Mouse (Mus musculus) heart, embryonic 11.5 days (tissue): ENCODE results near the gene Tmem165. TPM values are rescaled to one million over a fixed set of nuclear protein-coding genes. Genes with fewer than 3 reads are reported as not detected.
A peak's percentile ranks its signal among the peaks of the same experiment; 100 is the strongest.

Experiments
- ATAC-seq: fragments of 200-750 bp; cut with Nextera tagmentation; replicated peaks from 2 replicates; pipeline ENCODE4 v1.8.0; 2017; ENCODE audit warnings: moderate library complexity; ENCODE audit not compliant: insufficient number of reproducible peaks, low FRiP score, low TSS enrichment
- H3K27ac ChIP-seq: fragments of 300-500 bp; sonication (generic); 2 replicates; pipeline ENCODE4 v1.5.1; 2014; ENCODE audit warnings: mild to moderate bottlenecking, low read depth, low read length
- H3K27me3 ChIP-seq: fragments of 300-500 bp; sonication (generic); 2 replicates; pipeline ENCODE4 v1.6.1; 2014; ENCODE audit warnings: mild to moderate bottlenecking, low read length, mixed read lengths; ENCODE audit not compliant: control insufficient read depth, insufficient read depth
- H3K36me3 ChIP-seq: fragments of 300-500 bp; sonication (generic); 2 replicates; pipeline ENCODE4 v1.6.1; 2014; ENCODE audit warnings: mild to moderate bottlenecking, low read length, moderate library complexity, mixed read lengths; ENCODE audit not compliant: control insufficient read depth, insufficient read depth
- H3K4me1 ChIP-seq: fragments of 300-500 bp; sonication (generic); 2 replicates; pipeline ENCODE4 v1.6.1; 2014; ENCODE audit warnings: low read length; ENCODE audit not compliant: control insufficient read depth, insufficient read depth
- H3K4me2 ChIP-seq: fragments of 300-500 bp; sonication (generic); 2 replicates; pipeline ENCODE4 v1.6.1; 2014; ENCODE audit warnings: mild to moderate bottlenecking, moderate library complexity
- H3K4me3 ChIP-seq: fragments of 300-500 bp; sonication (generic); 2 replicates; pipeline ENCODE4 v1.5.1; 2014; ENCODE audit warnings: low read depth, low read length
- H3K9ac ChIP-seq: fragments of 300-500 bp; sonication (generic); 2 replicates; pipeline ENCODE4 v1.6.1; 2014; ENCODE audit warnings: mild to moderate bottlenecking, low read depth, low read length, moderate library complexity
- H3K9me3 ChIP-seq: fragments of 300-500 bp; sonication (generic); replicated peaks from 2 replicates; pipeline ENCODE4 v1.6.1; 2016; ENCODE audit warnings: low read length; ENCODE audit not compliant: control insufficient read depth
- WGBS: fragments of 180-500 bp; shearing (Covaris S2); extraction: QIAGEN DNeasy Blood & Tissue Kit; methylation state at CpG from one replicate; pipeline ENCODE4 v1.1.7; 2014; ENCODE audit not compliant: insufficient replicate concordance; 5-methylcytosine and 5-hydroxymethylcytosine counted together
- polyA plus RNA-seq: library from polyadenylated mRNA; unstranded; fragments of >200 nt; fragmentation: Nextera tagmentation; extraction: Ambion mirVana; gene quantifications from 2 replicates; pipeline ENCODE4 v1.2.1, GENCODE M21; 2014

The Tmem165 gene
- 87.6 and 88.4 TPM in 2 replicates for polyA plus RNA-seq

- H3K4me1 ChIP-seq = peaks cover 30% of the 10 kb centered on the region
- H3K4me2 ChIP-seq = peak within 1 kb of the TSS; percentile 66
- WGBS = 1% methylated on average over 46 of the region's 62 CpGs
Observed at GRCm38 (mm10) chr5:76183750-76184261, at the start of gene Tmem165. Gene Tmem165, plus strand, starts transcription at chr5:76183880.

DNA sequence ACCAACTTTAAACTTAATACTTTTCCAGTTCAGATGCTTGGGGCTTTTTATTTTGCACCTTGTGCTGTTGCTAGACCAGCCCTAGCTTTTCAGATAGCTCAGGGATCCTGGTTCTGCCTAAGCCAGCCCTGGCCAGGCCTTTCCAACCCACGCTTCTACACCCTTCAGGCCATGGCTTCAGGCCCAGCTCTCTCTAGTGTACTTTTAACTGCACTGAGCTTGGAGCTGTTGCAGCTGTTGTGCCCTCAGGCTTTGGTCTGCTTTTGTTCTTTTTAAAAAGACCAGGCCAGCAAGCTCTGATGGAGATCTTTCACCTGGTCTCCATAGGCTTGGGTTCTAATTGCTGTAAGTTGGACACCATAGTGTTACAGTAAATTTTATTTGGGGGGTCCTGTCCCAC lies 48.0 kb upstream of the Tmem165 start:
- H3K4me2 ChIP-seq = no peak overlapping the region
- WGBS = 79% methylated on average over 1 of the region's 1 CpGs
- H3K27me3 ChIP-seq = no peaks in the 10 kb centered on the region
- no peak for ATAC-seq
- no peaks in the 10 kb centered on the region for H3K36me3 ChIP-seq
- H3K9ac ChIP-seq = no peak overlapping the region
- H3K9me3 ChIP-seq = no peaks in the 10 kb centered on the region
- peaks cover 17% of the 10 kb centered on the region for H3K4me1 ChIP-seq
- H3K4me3 ChIP-seq = no peak overlapping the region
- no peak overlapping the region for H3K27ac ChIP-seq

More at GRCm38 (mm10) chr5:76183750-76184261, at the start of gene Tmem165:
- peak; percentile 93 for ATAC-seq
- no peaks in the 10 kb centered on the region for H3K9me3 ChIP-seq
- H3K9ac ChIP-seq = peak within 1 kb of the TSS; percentile 96
- no peaks in the 10 kb centered on the region for H3K36me3 ChIP-seq
- H3K27me3 ChIP-seq = no peaks in the 10 kb centered on the region
- peak within 1 kb of the TSS; percentile 92 for H3K4me3 ChIP-seq
- H3K27ac ChIP-seq = peak within 1 kb of the TSS; percentile 96

DNA sequence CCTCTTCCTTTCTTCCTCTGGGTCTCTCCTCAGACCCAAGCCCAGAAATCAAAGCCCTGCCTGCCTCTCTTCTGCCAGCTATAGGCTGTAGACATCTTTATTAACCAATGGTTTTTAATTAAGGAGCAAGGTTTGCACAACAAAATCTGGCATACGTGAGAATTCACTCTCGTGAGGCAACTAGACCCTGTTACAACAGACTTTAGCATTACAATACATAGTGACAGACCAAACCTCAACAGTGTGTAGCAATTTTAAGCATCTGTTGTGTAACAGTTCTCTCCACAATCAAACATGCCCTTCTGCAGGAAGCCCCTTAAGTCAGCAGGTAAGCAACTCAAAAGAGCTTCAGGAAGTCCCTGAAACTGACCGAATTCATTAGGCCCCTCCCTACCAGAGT lies 47.4 kb upstream of the Tmem165 start:
- Histone ChIP-seq H3K4me3 (no peak overlapping the region), H3K36me3 (no peaks in the 10 kb centered on the region), H3K9me3 (no peaks in the 10 kb centered on the region), H3K9ac (no peak overlapping the region), H3K27me3 (no peaks in the 10 kb centered on the region), H3K4me1 (peaks cover 20% of the 10 kb centered on the region), H3K4me2 (no peak overlapping the region), H3K27ac (no peak overlapping the region)
- 88% methylated on average over 3 of the region's 3 CpGs for WGBS
- ATAC-seq = no peak

GRCm38 (mm10) chr5:76137586-76137985 lies 46.1 kb upstream of the Tmem165 start:
- ATAC-seq = no peak
- Histone ChIP-seq H3K27ac (no peak overlapping the region), H3K4me3 (no peak overlapping the region), H3K4me1 (peaks cover 22% of the 10 kb centered on the region), H3K36me3 (no peaks in the 10 kb centered on the region), H3K9ac (no peak overlapping the region), H3K27me3 (no peaks in the 10 kb centered on the region), H3K9me3 (no peaks in the 10 kb centered on the region), H3K4me2 (no peak overlapping the region)
- 96% methylated on average over 1 of the region's 1 CpGs for WGBS

DNA sequence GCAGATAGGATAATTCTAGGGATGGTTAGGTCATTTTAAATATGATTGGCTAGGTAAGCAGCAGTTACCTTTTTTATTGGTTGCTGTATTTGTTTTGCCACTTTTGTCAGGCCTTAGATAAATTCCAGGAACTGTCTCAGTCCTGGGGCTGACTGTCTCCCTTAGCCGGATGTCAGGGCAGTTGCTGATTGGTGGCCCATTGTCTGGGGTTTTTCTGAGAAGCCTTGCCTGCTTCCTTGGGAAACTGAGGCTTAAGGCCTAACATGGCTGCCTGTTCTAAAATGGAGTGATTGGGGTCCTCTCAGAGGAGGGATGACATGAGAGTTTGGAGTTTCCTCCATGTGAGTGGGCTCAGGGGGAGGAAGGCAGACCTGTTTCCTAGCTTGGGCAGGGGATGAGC lies 45.6 kb upstream of the Tmem165 start:
- H3K36me3 ChIP-seq = no peaks in the 10 kb centered on the region
- WGBS = 51% methylated on average over 1 of the region's 1 CpGs
- H3K9me3 ChIP-seq = no peaks in the 10 kb centered on the region
- no peak overlapping the region for H3K27ac ChIP-seq
- no peak overlapping the region for H3K9ac ChIP-seq
- no peak for ATAC-seq
- H3K4me2 ChIP-seq = no peak overlapping the region
- no peaks in the 10 kb centered on the region for H3K27me3 ChIP-seq
- H3K4me1 ChIP-seq = peaks cover 22% of the 10 kb centered on the region
- H3K4me3 ChIP-seq = no peak overlapping the region

GRCm38 (mm10) chr5:76138512-76138911 lies 45.2 kb upstream of the Tmem165 start:
- H3K36me3 ChIP-seq = no peaks in the 10 kb centered on the region
- H3K4me2 ChIP-seq = no peak overlapping the region
- H3K27ac ChIP-seq = no peak overlapping the region
- H3K4me1 ChIP-seq = peaks cover 22% of the 10 kb centered on the region
- ATAC-seq = no peak
- H3K9me3 ChIP-seq = no peaks in the 10 kb centered on the region
- WGBS = 46% methylated on average over 10 of the region's 10 CpGs
- H3K9ac ChIP-seq = no peak overlapping the region
- no peak overlapping the region for H3K4me3 ChIP-seq
- no peaks in the 10 kb centered on the region for H3K27me3 ChIP-seq

GRCm38 (mm10) chr5:76139171-76139671 lies 44.5 kb upstream of the Tmem165 start:
- peak overlapping the region; percentile 95; the same call in 1 of the 2 replicates for H3K9ac ChIP-seq
- 32% methylated on average over 7 of the region's 7 CpGs for WGBS
- H3K36me3 ChIP-seq = no peaks in the 10 kb centered on the region
- peak overlapping the region; percentile 82 for H3K4me2 ChIP-seq
- no peaks in the 10 kb centered on the region for H3K9me3 ChIP-seq
- peaks cover 22% of the 10 kb centered on the region for H3K4me1 ChIP-seq
- no peaks in the 10 kb centered on the region for H3K27me3 ChIP-seq
- H3K4me3 ChIP-seq = peak overlapping the region; percentile 74
- no peak for ATAC-seq
- H3K27ac ChIP-seq = no peak overlapping the region

- no peaks in the 10 kb centered on the region for H3K9me3 ChIP-seq
- peak within 1 kb of the TSS; percentile 95 for H3K9ac ChIP-seq
- H3K4me1 ChIP-seq = peaks cover 22% of the 10 kb centered on the region
- no peaks in the 10 kb centered on the region for H3K36me3 ChIP-seq
- peak within 1 kb of the TSS; percentile 82 for H3K4me2 ChIP-seq
- H3K27ac ChIP-seq = peak within 1 kb of the TSS; percentile 98
- peak within 1 kb of the TSS; percentile 74 for H3K4me3 ChIP-seq
- peak; percentile 98 for ATAC-seq
- H3K27me3 ChIP-seq = no peaks in the 10 kb centered on the region
- under 1% methylated on average over 45 of the region's 69 CpGs for WGBS
Observed at GRCm38 (mm10) chr5:76139808-76140729, 43.6 kb upstream of the Tmem165 start, which contains the start of gene Srd5a3. Gene Srd5a3, plus strand, starts transcription at chr5:76140271.
